Mouse (Mus musculus): ENCODE results near the gene Ces4a.

GRCm38 (mm10) chr8:105170381-105171115 is 38.9 kb downstream of the Ces4a start, which contains the start of gene Cbfb:
- TF ChIP-seq CTCF (IDR thresholded peaks at IDR 0.05; ENCODE audit: control insufficient read depth, insufficient read depth, low read length) (no peak), POLR2A (IDR thresholded peaks at IDR 0.05; ENCODE audit: borderline replicate concordance, control insufficient read depth, low read depth, low read length) (peak; percentile 13; the same call in 1 of the 2 replicates)

Data from bone marrow, adult 2 months (tissue).